Mouse (Mus musculus): ENCODE results near the gene Pqlc3. TPM values are rescaled to one million over a fixed set of nuclear protein-coding genes. Genes with fewer than 3 reads are reported as not detected.

Gene Pqlc3
- polyA plus RNA-seq, 1 experiment from 2014 or later = 2.5 TPM

DNA sequence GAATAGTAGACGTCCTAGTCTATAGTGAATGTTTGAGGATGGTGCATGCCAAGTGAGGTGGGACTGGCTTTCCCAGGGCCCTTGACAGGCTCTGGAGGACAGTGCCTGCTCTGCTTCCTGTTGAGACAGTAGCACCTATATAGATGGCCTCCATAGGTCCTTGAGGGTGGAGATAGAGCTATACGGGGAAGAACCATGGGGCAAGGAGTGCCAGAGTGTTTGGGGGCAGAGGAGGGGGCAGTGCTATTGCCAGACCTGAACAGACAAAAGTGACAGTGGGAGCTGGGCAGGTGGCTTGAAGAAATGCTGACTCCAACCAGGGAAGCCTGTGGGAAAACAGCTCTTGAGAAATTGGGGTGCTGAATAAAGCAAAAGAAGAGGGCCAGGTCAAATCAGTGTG, 5.9 kb downstream of the Pqlc3 start:
- H3K36me3 ChIP-seq (ENCODE audit: control insufficient read depth, insufficient read depth, low read length) = no peaks in the 10 kb centered on the region
- no peak overlapping the region for H3K9ac ChIP-seq (ENCODE audit: low read depth, low read length)
- H3K4me2 ChIP-seq (replicated peaks; ENCODE audit: low read depth, low read length) = no peak overlapping the region
- no peaks in the 10 kb centered on the region for H3K9me3 ChIP-seq (ENCODE audit: control insufficient read depth, low read length)
- no peak for ATAC-seq (ENCODE audit: low FRiP score, low TSS enrichment)
- no peak overlapping the region for H3K4me3 ChIP-seq (ENCODE audit: low read length)
- 93% methylated on average over 2 of the region's 2 CpGs for WGBS
- no peak overlapping the region for H3K27ac ChIP-seq (ENCODE audit: low read depth, low read length)
- peaks cover 5% of the 10 kb centered on the region for H3K27me3 ChIP-seq (ENCODE audit: control insufficient read depth, insufficient read depth, low read length)
- 0 out of 2 replicates have a peak, but pooled peaks cover 3% of the 10 kb centered on the region for H3K4me1 ChIP-seq (ENCODE audit: control insufficient read depth, insufficient read depth, low read length)

DNA sequence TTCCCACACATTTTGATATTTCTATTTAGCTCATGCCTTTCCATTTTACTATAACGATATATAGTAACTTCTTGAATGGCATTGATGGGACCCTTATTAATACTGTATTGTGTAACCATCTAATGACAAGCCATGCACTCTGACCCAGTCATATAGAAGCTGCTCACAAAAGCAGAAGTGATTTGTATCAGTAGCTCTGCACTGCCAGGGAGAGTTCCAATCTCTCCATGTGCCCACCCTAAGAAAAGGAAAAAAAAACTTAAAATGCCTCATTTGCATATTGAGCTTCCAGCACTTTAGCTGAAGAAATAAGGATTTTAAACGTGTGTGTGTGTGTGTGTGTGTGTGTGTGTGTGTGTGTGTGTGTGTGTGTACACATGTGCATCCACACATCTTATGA, 7.9 kb downstream of the Pqlc3 start:
- no peaks in the 10 kb centered on the region for H3K27me3 ChIP-seq (ENCODE audit: control insufficient read depth, insufficient read depth, low read length)
- no peak overlapping the region for H3K9ac ChIP-seq (ENCODE audit: low read depth, low read length)
- peaks cover 2% of the 10 kb centered on the region; the same call in 1 of the 2 replicates for H3K36me3 ChIP-seq (ENCODE audit: control insufficient read depth, insufficient read depth, low read length)
- H3K27ac ChIP-seq (ENCODE audit: low read depth, low read length) = no peak overlapping the region
- no peaks in the 10 kb centered on the region for H3K4me1 ChIP-seq (ENCODE audit: control insufficient read depth, insufficient read depth, low read length)
- no peak for ATAC-seq (ENCODE audit: low FRiP score, low TSS enrichment)
- no peak overlapping the region for H3K4me2 ChIP-seq (replicated peaks; ENCODE audit: low read depth, low read length)
- WGBS = 96% methylated on average over 2 of the region's 2 CpGs
- no peaks in the 10 kb centered on the region for H3K9me3 ChIP-seq (ENCODE audit: control insufficient read depth, low read length)
- H3K4me3 ChIP-seq (ENCODE audit: low read length) = no peak overlapping the region

DNA sequence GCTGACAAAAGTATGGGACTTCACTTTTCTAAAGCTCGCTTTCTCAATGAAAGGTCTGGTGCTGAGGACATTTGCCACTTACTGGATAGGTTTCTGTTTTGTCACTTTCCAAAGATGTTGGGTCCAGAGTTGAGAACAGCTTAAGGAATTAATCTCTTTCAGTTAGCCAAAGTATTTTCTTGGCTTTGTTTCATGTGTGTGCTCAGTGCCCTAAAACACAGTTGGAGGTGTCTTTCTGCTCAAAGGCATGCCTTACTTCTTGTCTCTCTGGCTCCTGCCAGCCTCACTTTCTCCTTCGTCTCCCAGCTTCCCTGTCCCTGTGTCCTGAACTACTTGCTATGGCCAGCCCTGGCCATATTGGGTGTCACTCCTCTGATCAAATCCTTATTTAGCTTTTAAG, 8.8 kb downstream of the Pqlc3 start:
- H3K9me3 ChIP-seq (ENCODE audit: control insufficient read depth, low read length) = no peaks in the 10 kb centered on the region
- H3K4me1 ChIP-seq (ENCODE audit: control insufficient read depth, insufficient read depth, low read length) = no peaks in the 10 kb centered on the region
- H3K27me3 ChIP-seq (ENCODE audit: control insufficient read depth, insufficient read depth, low read length) = no peaks in the 10 kb centered on the region
- no peak overlapping the region for H3K4me3 ChIP-seq (ENCODE audit: low read length)
- H3K9ac ChIP-seq (ENCODE audit: low read depth, low read length) = no peak overlapping the region
- no peak overlapping the region for H3K4me2 ChIP-seq (replicated peaks; ENCODE audit: low read depth, low read length)
- ATAC-seq (ENCODE audit: low FRiP score, low TSS enrichment) = no peak
- 85% methylated on average over 2 of the region's 2 CpGs for WGBS
- H3K36me3 ChIP-seq (ENCODE audit: control insufficient read depth, insufficient read depth, low read length) = peaks cover 7% of the 10 kb centered on the region; the same call in 1 of the 2 replicates
- no peak overlapping the region for H3K27ac ChIP-seq (ENCODE audit: low read depth, low read length)

DNA sequence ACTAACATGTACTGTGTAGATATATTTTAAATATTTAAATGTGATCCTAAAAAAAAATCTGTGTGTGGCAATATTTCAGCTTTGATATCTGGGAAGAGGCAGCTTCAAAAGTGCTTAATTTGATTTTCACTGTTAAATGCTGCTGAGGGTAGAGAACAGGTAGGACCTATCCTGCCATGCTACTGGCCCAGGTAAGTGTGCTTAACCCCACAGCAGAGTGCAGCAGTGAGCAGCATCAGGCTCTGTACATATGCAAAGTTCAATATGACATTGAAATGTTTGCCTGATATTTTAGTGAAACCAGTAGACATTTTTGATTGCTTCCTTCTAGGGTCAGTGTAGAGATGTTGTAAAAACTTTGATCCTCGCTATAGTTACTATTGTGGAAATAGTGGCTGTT, 14.4 kb downstream of the Pqlc3 start:
- no peaks in the 10 kb centered on the region for H3K27me3 ChIP-seq (ENCODE audit: control insufficient read depth, insufficient read depth, low read length)
- H3K4me3 ChIP-seq (ENCODE audit: low read length) = no peak overlapping the region
- no peaks in the 10 kb centered on the region for H3K9me3 ChIP-seq (ENCODE audit: control insufficient read depth, low read length)
- H3K27ac ChIP-seq (ENCODE audit: low read depth, low read length) = no peak overlapping the region
- no peak overlapping the region for H3K9ac ChIP-seq (ENCODE audit: low read depth, low read length)
- H3K36me3 ChIP-seq (ENCODE audit: control insufficient read depth, insufficient read depth, low read length) = peaks cover 29% of the 10 kb centered on the region
- H3K4me1 ChIP-seq (ENCODE audit: control insufficient read depth, insufficient read depth, low read length) = no peaks in the 10 kb centered on the region
- no peak overlapping the region for H3K4me2 ChIP-seq (replicated peaks; ENCODE audit: low read depth, low read length)
- WGBS = 89% methylated on average over 1 of the region's 1 CpGs
- ATAC-seq (ENCODE audit: low FRiP score, low TSS enrichment) = no peak

DNA sequence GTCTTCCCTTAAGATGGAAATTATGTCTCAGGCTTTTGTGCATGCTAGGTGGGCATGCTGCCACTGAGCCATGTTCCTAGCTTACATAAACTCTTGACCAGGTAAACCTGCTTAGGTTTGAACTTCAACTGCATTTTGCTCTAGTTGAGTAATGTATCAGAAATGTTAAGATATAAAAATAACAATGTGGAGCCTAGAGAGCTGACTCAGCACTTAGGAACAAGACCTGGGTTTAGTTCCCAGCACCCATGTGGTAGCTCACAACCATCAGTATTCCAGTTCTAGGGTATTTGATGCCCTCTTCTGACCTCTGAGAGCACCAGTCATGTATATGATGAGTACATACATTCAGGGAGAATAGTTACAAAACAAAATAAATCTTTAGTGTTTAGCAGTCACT, 23.1 kb downstream of the Pqlc3 start:
- H3K9ac ChIP-seq (ENCODE audit: low read depth, low read length) = no peak overlapping the region
- H3K27me3 ChIP-seq (ENCODE audit: control insufficient read depth, insufficient read depth, low read length) = no peaks in the 10 kb centered on the region
- ATAC-seq (ENCODE audit: low FRiP score, low TSS enrichment) = no peak
- peaks cover 83% of the 10 kb centered on the region for H3K36me3 ChIP-seq (ENCODE audit: control insufficient read depth, insufficient read depth, low read length)
- H3K27ac ChIP-seq (ENCODE audit: low read depth, low read length) = no peak overlapping the region
- H3K4me1 ChIP-seq (ENCODE audit: control insufficient read depth, insufficient read depth, low read length) = no peaks in the 10 kb centered on the region
- no peak overlapping the region for H3K4me3 ChIP-seq (ENCODE audit: low read length)
- no peaks in the 10 kb centered on the region for H3K9me3 ChIP-seq (ENCODE audit: control insufficient read depth, low read length)
- H3K4me2 ChIP-seq (replicated peaks; ENCODE audit: low read depth, low read length) = no peak overlapping the region

DNA sequence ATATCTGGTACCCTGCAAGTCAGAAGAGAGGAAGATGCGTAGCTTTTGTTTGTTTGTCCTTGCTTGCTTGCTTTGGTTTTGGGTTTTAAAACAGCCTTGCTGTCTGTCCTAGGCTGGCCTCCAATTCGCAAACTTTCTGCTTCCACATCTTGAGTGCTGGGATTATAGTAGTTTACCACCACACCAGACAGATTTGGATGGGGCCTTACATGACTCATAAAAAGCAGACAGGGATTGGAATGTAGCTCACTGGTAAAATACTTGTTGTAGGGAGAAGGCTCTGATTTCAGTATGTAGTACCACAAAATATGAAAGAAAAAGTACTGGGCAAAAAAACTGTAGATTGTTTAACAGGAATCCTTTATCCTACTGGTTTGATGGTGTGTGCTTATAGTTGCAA, 33.4 kb downstream of the Pqlc3 start:
- Histone ChIP-seq H3K4me3 (ENCODE audit: low read length) (no peak overlapping the region), H3K27ac (ENCODE audit: low read depth, low read length) (no peak overlapping the region), H3K4me1 (ENCODE audit: control insufficient read depth, insufficient read depth, low read length) (no peaks in the 10 kb centered on the region), H3K9ac (ENCODE audit: low read depth, low read length) (no peak overlapping the region), H3K36me3 (ENCODE audit: control insufficient read depth, insufficient read depth, low read length) (peaks cover 46% of the 10 kb centered on the region), H3K9me3 (ENCODE audit: control insufficient read depth, low read length) (no peaks in the 10 kb centered on the region), H3K27me3 (ENCODE audit: control insufficient read depth, insufficient read depth, low read length) (no peaks in the 10 kb centered on the region), H3K4me2 (replicated peaks; ENCODE audit: low read depth, low read length) (no peak overlapping the region)
- no peak for ATAC-seq (ENCODE audit: low FRiP score, low TSS enrichment)
- WGBS = 96% methylated on average over 2 of the region's 2 CpGs

DNA sequence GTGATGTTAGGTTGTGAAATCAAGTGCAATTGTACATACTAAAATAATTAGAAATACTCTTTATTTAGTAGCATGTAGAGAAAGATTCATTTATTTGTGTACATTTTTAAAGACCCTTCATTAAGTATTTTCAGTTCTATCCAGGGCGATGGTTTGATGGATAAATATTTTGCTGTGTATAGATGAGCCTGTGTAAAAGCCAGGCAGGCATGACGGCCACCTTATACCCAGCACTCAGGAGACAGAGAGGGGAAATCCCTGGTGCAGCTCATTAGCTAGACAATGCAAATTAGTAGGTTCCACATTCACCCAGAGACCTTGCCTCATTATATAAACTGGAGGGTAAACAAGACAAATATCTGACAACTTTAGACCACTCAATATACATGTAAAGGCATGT, 36.9 kb downstream of the Pqlc3 start:
- no peak overlapping the region for H3K4me3 ChIP-seq (ENCODE audit: low read length)

DNA sequence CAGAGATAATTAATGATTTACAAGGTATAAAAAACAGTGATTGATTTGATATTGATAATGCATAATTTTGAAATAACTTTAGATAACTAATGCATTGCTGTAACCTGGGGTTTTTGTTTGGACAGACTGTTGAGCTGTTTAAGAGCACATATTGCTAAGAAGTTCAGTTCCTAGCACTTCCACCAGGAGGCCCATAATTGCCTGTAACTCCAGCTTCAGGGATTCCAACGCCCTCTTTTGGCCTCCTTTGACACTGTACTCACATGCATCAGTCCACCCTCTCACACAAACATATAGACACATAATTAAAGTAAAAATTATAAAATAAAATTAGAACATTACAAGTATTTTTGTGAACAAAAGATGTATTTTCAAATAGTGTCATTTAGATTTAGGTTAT, 41.4 kb downstream of the Pqlc3 start:
- H3K36me3 ChIP-seq (ENCODE audit: control insufficient read depth, insufficient read depth, low read length) = peaks cover 55% of the 10 kb centered on the region
- H3K9me3 ChIP-seq (ENCODE audit: control insufficient read depth, low read length) = no peaks in the 10 kb centered on the region
- no peak overlapping the region for H3K4me2 ChIP-seq (replicated peaks; ENCODE audit: low read depth, low read length)
- no peak overlapping the region for H3K27ac ChIP-seq (ENCODE audit: low read depth, low read length)
- no peaks in the 10 kb centered on the region for H3K27me3 ChIP-seq (ENCODE audit: control insufficient read depth, insufficient read depth, low read length)
- 74% methylated on average over 1 of the region's 1 CpGs for WGBS
- no peaks in the 10 kb centered on the region for H3K4me1 ChIP-seq (ENCODE audit: control insufficient read depth, insufficient read depth, low read length)
- no peak overlapping the region for H3K4me3 ChIP-seq (ENCODE audit: low read length)
- H3K9ac ChIP-seq (ENCODE audit: low read depth, low read length) = no peak overlapping the region
- no peak for ATAC-seq (ENCODE audit: low FRiP score, low TSS enrichment)

More for the DNA sequence above, 36.9 kb downstream of the Pqlc3 start:
- no peak for ATAC-seq (ENCODE audit: low FRiP score, low TSS enrichment)
- H3K9ac ChIP-seq (ENCODE audit: low read depth, low read length) = no peak overlapping the region
- H3K4me1 ChIP-seq (ENCODE audit: control insufficient read depth, insufficient read depth, low read length) = no peaks in the 10 kb centered on the region
- H3K4me2 ChIP-seq (replicated peaks; ENCODE audit: low read depth, low read length) = no peak overlapping the region
- no peak overlapping the region for H3K27ac ChIP-seq (ENCODE audit: low read depth, low read length)
- H3K9me3 ChIP-seq (ENCODE audit: control insufficient read depth, low read length) = no peaks in the 10 kb centered on the region
- peaks cover 45% of the 10 kb centered on the region for H3K36me3 ChIP-seq (ENCODE audit: control insufficient read depth, insufficient read depth, low read length)
- no peaks in the 10 kb centered on the region for H3K27me3 ChIP-seq (ENCODE audit: control insufficient read depth, insufficient read depth, low read length)
- 87% methylated on average over 2 of the region's 2 CpGs for WGBS

DNA sequence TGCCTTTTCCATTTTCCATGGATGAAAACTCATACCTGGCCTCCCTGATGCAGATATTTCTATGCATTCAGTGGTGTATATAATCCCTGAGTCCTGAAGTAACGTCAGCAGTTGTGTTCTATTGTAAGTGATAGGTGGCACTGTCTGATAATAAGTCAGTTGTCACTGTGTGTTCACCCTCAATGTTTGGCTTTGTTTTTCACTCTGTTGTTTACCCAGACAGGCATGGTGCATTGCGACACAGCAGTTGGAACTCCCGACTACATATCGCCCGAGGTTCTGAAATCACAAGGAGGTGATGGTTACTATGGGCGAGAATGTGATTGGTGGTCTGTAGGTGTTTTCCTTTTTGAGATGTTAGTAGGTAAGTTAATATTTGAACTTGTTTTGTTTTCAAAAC, 52.0 kb downstream of the Pqlc3 start:
- Histone ChIP-seq H3K4me2 (replicated peaks; ENCODE audit: low read depth, low read length) (no peak overlapping the region), H3K4me1 (ENCODE audit: control insufficient read depth, insufficient read depth, low read length) (no peaks in the 10 kb centered on the region), H3K9me3 (ENCODE audit: control insufficient read depth, low read length) (no peaks in the 10 kb centered on the region), H3K27ac (ENCODE audit: low read depth, low read length) (no peak overlapping the region), H3K9ac (ENCODE audit: low read depth, low read length) (no peak overlapping the region), H3K27me3 (ENCODE audit: control insufficient read depth, insufficient read depth, low read length) (no peaks in the 10 kb centered on the region), H3K36me3 (ENCODE audit: control insufficient read depth, insufficient read depth, low read length) (peaks cover 22% of the 10 kb centered on the region), H3K4me3 (ENCODE audit: low read length) (no peak overlapping the region)
- WGBS = 93% methylated on average over 6 of the region's 6 CpGs
- ATAC-seq (ENCODE audit: low FRiP score, low TSS enrichment) = no peak

DNA sequence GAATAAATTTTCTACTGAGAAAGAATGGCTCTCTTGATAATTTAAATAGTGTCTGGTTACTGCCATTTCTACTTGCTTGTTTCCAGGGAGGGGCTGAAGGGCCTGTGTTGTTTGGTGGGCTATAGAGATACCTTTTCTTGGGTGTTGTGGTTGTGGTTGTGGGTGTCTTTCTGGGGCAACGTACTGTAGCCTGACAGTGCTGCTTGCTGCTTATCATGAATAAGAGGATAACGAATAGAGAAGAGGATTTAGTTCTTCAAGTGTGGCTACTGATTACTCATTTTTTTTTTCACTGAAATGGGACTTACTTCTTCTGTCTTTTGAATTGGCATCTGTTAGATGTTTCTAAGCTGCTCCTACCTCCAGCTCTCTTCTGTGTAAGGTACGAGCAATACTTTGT, 58.2 kb downstream of the Pqlc3 start:
- ATAC-seq (ENCODE audit: low FRiP score, low TSS enrichment) = no peak
- H3K36me3 ChIP-seq (ENCODE audit: control insufficient read depth, insufficient read depth, low read length) = peaks cover 15% of the 10 kb centered on the region
- no peaks in the 10 kb centered on the region for H3K4me1 ChIP-seq (ENCODE audit: control insufficient read depth, insufficient read depth, low read length)
- H3K4me3 ChIP-seq (ENCODE audit: low read length) = no peak overlapping the region
- H3K27ac ChIP-seq (ENCODE audit: low read depth, low read length) = no peak overlapping the region
- no peak overlapping the region for H3K9ac ChIP-seq (ENCODE audit: low read depth, low read length)
- H3K9me3 ChIP-seq (ENCODE audit: control insufficient read depth, low read length) = no peaks in the 10 kb centered on the region
- no peak overlapping the region for H3K4me2 ChIP-seq (replicated peaks; ENCODE audit: low read depth, low read length)
- no peaks in the 10 kb centered on the region for H3K27me3 ChIP-seq (ENCODE audit: control insufficient read depth, insufficient read depth, low read length)
- WGBS = 93% methylated on average over 3 of the region's 3 CpGs
